Mouse (Mus musculus) frontal cortex, postnatal 36 days (tissue): Measurements from ENCODE around the gene 6030408B16Rik.
A peak's percentile ranks its signal among the peaks of the same experiment; 100 is the strongest.
"Not testable (repeated sequence)": the region's sequence is repeated elsewhere in the genome, so short reads cannot be mapped to it uniquely, and the experiment has no call there.

Experiments
- DNase-seq, 2 experiments: peaks; one replicate each; pipeline ENCODE4 v3.0.0; 2022; ENCODE audit warnings: low spot score in 2 of 2

6030408B16Rik gene

GRCm38 (mm10) chr15:101321126-101321525 lies 28.1 kb downstream of the 6030408B16Rik start:
- DNase-seq = no peak

GRCm38 (mm10) chr15:101322106-101322505 lies 29.1 kb downstream of the 6030408B16Rik start:
- no peak for DNase-seq

- DNase-seq = no peak
Measured at GRCm38 (mm10) chr15:101322640-101323039, 29.6 kb downstream of the 6030408B16Rik start.

- no peak for DNase-seq
Measured at GRCm38 (mm10) chr15:101323511-101323910, 30.5 kb downstream of the 6030408B16Rik start.

- not testable (repeated sequence) for DNase-seq
Measured at GRCm38 (mm10) chr15:101324409-101324808, 31.4 kb downstream of the 6030408B16Rik start.

- DNase-seq = no peak
Measured at GRCm38 (mm10) chr15:101325991-101326534, 33.1 kb downstream of the 6030408B16Rik start.

- peak; percentile 82 to 84 for DNase-seq
Measured at GRCm38 (mm10) chr15:101327282-101327681, 34.3 kb downstream of the 6030408B16Rik start.

GRCm38 (mm10) chr15:101328876-101329563 lies 36.0 kb downstream of the 6030408B16Rik start:
- DNase-seq = no peak

- no peak for DNase-seq
Measured at GRCm38 (mm10) chr15:101329564-101329892, 36.5 kb downstream of the 6030408B16Rik start.

- DNase-seq = no peak
Measured at GRCm38 (mm10) chr15:101331090-101331489, 38.1 kb downstream of the 6030408B16Rik start.

- DNase-seq = no peak
Measured at GRCm38 (mm10) chr15:101332370-101332769, 39.4 kb downstream of the 6030408B16Rik start.

- no peak for DNase-seq
Measured at GRCm38 (mm10) chr15:101333165-101333564, 40.2 kb downstream of the 6030408B16Rik start.

GRCm38 (mm10) chr15:101333648-101334047 lies 40.6 kb downstream of the 6030408B16Rik start:
- DNase-seq = no peak

GRCm38 (mm10) chr15:101336474-101337174 lies 43.6 kb downstream of the 6030408B16Rik start:
- DNase-seq = no peak

- DNase-seq = no peak
Measured at GRCm38 (mm10) chr15:101338359-101338758, 45.3 kb downstream of the 6030408B16Rik start.

- peak; percentile 84 to 90 for DNase-seq
Measured at GRCm38 (mm10) chr15:101339537-101339936, 46.5 kb downstream of the 6030408B16Rik start.

GRCm38 (mm10) chr15:101341797-101342515 lies 48.9 kb downstream of the 6030408B16Rik start:
- peak; percentile 56 to 72 for DNase-seq
